Mouse (Mus musculus): ENCODE data around the gene Lpin2. TPM values are rescaled to one million over a fixed set of nuclear protein-coding genes. Genes with fewer than 3 reads are reported as not detected.

The Lpin2 gene
- total and polyA plus RNA-seq, 2 experiments: 22.4 to 314 TPM

DNA sequence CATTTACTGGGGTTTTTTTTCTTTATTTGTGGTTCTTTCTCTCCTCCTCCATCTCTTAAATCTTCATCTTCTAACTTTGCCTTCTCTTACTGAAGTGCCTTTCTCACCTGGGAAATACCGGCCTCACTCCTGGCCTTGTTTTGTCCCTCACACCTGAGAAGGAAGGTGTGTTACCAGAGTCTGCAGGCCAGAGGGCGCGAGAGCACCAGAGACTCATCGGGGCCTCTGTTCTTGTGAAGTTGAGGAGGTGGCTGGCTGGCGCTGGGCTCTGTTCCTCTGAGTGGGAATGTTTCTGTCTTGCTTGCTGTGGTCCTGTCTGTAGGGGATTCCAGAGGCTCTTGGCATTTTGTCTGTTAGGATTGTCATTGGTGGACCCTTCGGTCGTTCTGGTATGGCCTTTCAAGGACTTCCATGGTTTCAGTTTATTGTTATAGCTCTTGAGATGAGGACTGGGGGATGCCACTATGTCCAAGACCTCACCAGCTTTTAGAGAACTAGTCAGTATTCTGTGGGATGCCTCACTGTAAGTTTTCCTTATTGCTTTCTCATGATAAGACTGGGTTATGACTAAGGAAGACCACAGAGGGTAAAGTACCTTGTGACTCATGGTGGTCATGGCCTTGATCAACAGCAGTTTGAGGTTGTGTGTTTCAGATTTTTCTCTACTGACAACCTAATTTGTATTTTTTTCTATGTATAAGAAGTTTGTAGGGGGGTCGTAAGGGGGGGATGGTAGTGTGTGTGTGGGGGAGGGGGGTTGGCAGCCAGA, 9.5 kb downstream of the Lpin2 start:
- peaks cover 34% of the 10 kb centered on the region for H3K4me1 ChIP-seq (ENCODE audit: control insufficient read depth, insufficient read depth, low read length)
- peak overlapping the region; percentile 24 for H3K27ac ChIP-seq (replicated peaks; ENCODE audit: insufficient read depth, low read depth, low read length)
- TF ChIP-seq CTCF (IDR thresholded peaks at IDR 0.05; ENCODE audit: low read depth, low read length): no peak
- TF ChIP-seq POLR2A (IDR thresholded peaks at IDR 0.05; ENCODE audit: extremely low read depth, insufficient read depth, low read length): no peak
- peaks cover 47% of the 10 kb centered on the region for H3K79me2 ChIP-seq (ENCODE audit: control insufficient read depth, insufficient read depth, low read length)
- peak; percentile 17 for DNase-seq (ENCODE audit: extremely low read depth, low read depth, low spot score)
- H3K36me3 ChIP-seq (ENCODE audit: control insufficient read depth, insufficient read depth, low read length): no peaks in the 10 kb centered on the region
- no peak overlapping the region for H3K9ac ChIP-seq (ENCODE audit: low read depth, low read length)
- WGBS: 85% methylated on average over 8 of the region's 8 CpGs
- H3K27me3 ChIP-seq (ENCODE audit: control insufficient read depth, insufficient read depth, low read length): no peaks in the 10 kb centered on the region
- H3K4me3 ChIP-seq (ENCODE audit: insufficient read depth, low read depth, low read length): no peak overlapping the region

- peaks cover 44% of the 10 kb centered on the region; the same call in 1 of the 2 replicates for H3K79me2 ChIP-seq (ENCODE audit: control insufficient read depth, insufficient read depth, low read length)
- H3K36me3 ChIP-seq (ENCODE audit: control insufficient read depth, insufficient read depth, low read length): no peaks in the 10 kb centered on the region
- WGBS: 35% methylated on average over 1 of the region's 1 CpGs
- TF ChIP-seq CTCF (IDR thresholded peaks at IDR 0.05; ENCODE audit: low read depth, low read length) (no peak), POLR2A (IDR thresholded peaks at IDR 0.05; ENCODE audit: extremely low read depth, insufficient read depth, low read length) (no peak)
- no peak overlapping the region for H3K4me3 ChIP-seq (ENCODE audit: insufficient read depth, low read depth, low read length)
- DNase-seq (ENCODE audit: extremely low read depth, low read depth, low spot score): peak; percentile 50
- H3K9ac ChIP-seq (ENCODE audit: low read depth, low read length): no peak overlapping the region
- peaks cover 33% of the 10 kb centered on the region for H3K4me1 ChIP-seq (ENCODE audit: control insufficient read depth, insufficient read depth, low read length)
- no peaks in the 10 kb centered on the region for H3K27me3 ChIP-seq (ENCODE audit: control insufficient read depth, insufficient read depth, low read length)
- 0 out of 2 replicates have a peak overlapping the region, but pooled peaks have one; percentile 14 for H3K27ac ChIP-seq (replicated peaks; ENCODE audit: insufficient read depth, low read depth, low read length)
Observed at GRCm38 (mm10) chr17:71193019-71193418, 10.7 kb downstream of the Lpin2 start.

- Histone ChIP-seq H3K36me3 (ENCODE audit: control insufficient read depth, insufficient read depth, low read length) (no peaks in the 10 kb centered on the region), H3K27ac (replicated peaks; ENCODE audit: insufficient read depth, low read depth, low read length) (0 out of 2 replicates have a peak overlapping the region, but pooled peaks have one; percentile 14), H3K79me2 (ENCODE audit: control insufficient read depth, insufficient read depth, low read length) (peaks cover 46% of the 10 kb centered on the region; the same call in 1 of the 2 replicates), H3K4me1 (ENCODE audit: control insufficient read depth, insufficient read depth, low read length) (peaks cover 34% of the 10 kb centered on the region), H3K9ac (ENCODE audit: low read depth, low read length) (no peak overlapping the region), H3K27me3 (ENCODE audit: control insufficient read depth, insufficient read depth, low read length) (no peaks in the 10 kb centered on the region), H3K4me3 (ENCODE audit: insufficient read depth, low read depth, low read length) (no peak overlapping the region)
- DNase-seq (ENCODE audit: extremely low read depth, low read depth, low spot score): peak; percentile 15
- 26% methylated on average over 1 of the region's 1 CpGs for whole genome bisulfite sequencing
- TF ChIP-seq POLR2A (IDR thresholded peaks at IDR 0.05; ENCODE audit: extremely low read depth, insufficient read depth, low read length): no peak
- TF ChIP-seq CTCF (IDR thresholded peaks at IDR 0.05; ENCODE audit: low read depth, low read length): no peak
Observed at GRCm38 (mm10) chr17:71193485-71193884, 11.1 kb downstream of the Lpin2 start.

GRCm38 (mm10) chr17:71194906-71195632, 12.7 kb downstream of the Lpin2 start:
- Histone ChIP-seq H3K4me1 (ENCODE audit: control insufficient read depth, insufficient read depth, low read length) (peaks cover 29% of the 10 kb centered on the region), H3K79me2 (ENCODE audit: control insufficient read depth, insufficient read depth, low read length) (peaks cover 47% of the 10 kb centered on the region), H3K9ac (ENCODE audit: low read depth, low read length) (peak overlapping the region; percentile 77), H3K4me3 (ENCODE audit: insufficient read depth, low read depth, low read length) (peak overlapping the region; percentile 41; the same call in 1 of the 2 replicates), H3K27ac (replicated peaks; ENCODE audit: insufficient read depth, low read depth, low read length) (peak overlapping the region; percentile 83), H3K27me3 (ENCODE audit: control insufficient read depth, insufficient read depth, low read length) (no peaks in the 10 kb centered on the region), H3K36me3 (ENCODE audit: control insufficient read depth, insufficient read depth, low read length) (no peaks in the 10 kb centered on the region)
- WGBS: 31% methylated on average over 3 of the region's 3 CpGs
- TF ChIP-seq POLR2A (IDR thresholded peaks at IDR 0.05; ENCODE audit: extremely low read depth, insufficient read depth, low read length): no peak
- TF ChIP-seq CTCF (IDR thresholded peaks at IDR 0.05; ENCODE audit: low read depth, low read length): no peak
- DNase-seq (ENCODE audit: extremely low read depth, low read depth, low spot score): peak; percentile 69

DNA sequence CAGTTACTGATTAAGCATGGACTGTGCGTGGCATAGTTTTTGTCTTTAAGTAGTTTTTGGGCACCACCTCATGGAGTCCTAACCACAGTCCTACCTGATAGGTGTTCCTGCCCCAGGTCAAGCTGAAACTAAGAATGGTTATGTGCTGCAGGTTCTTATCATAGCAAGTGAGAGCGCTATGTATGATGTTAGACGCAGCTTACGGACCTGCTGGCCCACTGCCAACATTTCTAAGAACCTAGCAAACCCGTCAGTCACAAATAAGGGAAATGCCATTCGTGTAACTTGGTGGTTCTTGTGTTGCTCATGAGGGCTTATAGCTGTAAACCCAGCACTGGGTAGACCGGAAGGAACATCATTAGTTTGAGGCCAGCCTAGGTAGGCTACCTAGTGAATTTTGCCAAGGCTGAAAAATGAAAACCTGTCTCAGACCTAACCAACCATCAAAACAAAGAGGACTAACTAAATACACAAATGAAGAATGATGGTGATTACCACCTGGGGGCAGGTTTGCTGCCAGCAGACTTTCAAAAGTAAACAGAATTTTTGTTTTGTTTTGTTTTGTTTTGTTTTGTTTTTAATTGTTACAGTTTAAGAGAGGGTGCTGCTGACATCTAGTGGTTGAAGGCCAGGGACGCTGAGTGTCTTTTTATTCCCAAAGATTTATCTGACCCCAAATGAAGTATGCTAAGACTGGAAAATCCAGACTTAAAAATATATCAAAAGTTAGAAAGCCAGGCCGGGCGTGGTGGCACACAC, 13.5 kb downstream of the Lpin2 start:
- Histone ChIP-seq H3K4me1 (ENCODE audit: control insufficient read depth, insufficient read depth, low read length) (peaks cover 31% of the 10 kb centered on the region), H3K27me3 (ENCODE audit: control insufficient read depth, insufficient read depth, low read length) (no peaks in the 10 kb centered on the region), H3K4me3 (ENCODE audit: insufficient read depth, low read depth, low read length) (peak overlapping the region; percentile 41), H3K36me3 (ENCODE audit: control insufficient read depth, insufficient read depth, low read length) (no peaks in the 10 kb centered on the region), H3K79me2 (ENCODE audit: control insufficient read depth, insufficient read depth, low read length) (peaks cover 55% of the 10 kb centered on the region), H3K27ac (replicated peaks; ENCODE audit: insufficient read depth, low read depth, low read length) (peak overlapping the region; percentile 83), H3K9ac (ENCODE audit: low read depth, low read length) (peak overlapping the region; percentile 77)
- TF ChIP-seq POLR2A (IDR thresholded peaks at IDR 0.05; ENCODE audit: extremely low read depth, insufficient read depth, low read length) (no peak), CTCF (IDR thresholded peaks at IDR 0.05; ENCODE audit: low read depth, low read length) (peak; percentile 23; the same call in 1 of the 2 replicates)
- WGBS: 11% methylated on average over 10 of the region's 10 CpGs
- DNase-seq (ENCODE audit: extremely low read depth, low read depth, low spot score): peak; percentile 73

Data from liver, adult 2 months (tissue).